Mouse (Mus musculus): ENCODE results near the gene Cnppd1.

Cnppd1 gene

GRCm38 (mm10) chr1:75142301-75143261 lies at the start of gene Cnppd1, which contains the start of gene Retreg2:
Gene Cnppd1, minus strand, starts transcription at chr1:75142711.
Gene Retreg2, plus strand, starts transcription at chr1:75142778.
- TF ChIP-seq GATA4 (IDR thresholded peaks at IDR 0.05; ENCODE audit: insufficient replicate concordance, low read length), result peak; percentile 89; the same call in 1 of the 2 replicates

GRCm38 (mm10) chr1:75191622-75192402 lies 49.3 kb upstream of the Cnppd1 start, which contains the start of the genes Ankzf1 and Atg9a:
Gene Ankzf1, plus strand, starts transcription at chr1:75192151.
Gene Atg9a, minus strand, starts transcription at chr1:75192196.
- no peak; the same call in 1 of the 2 replicates for TF ChIP-seq GATA4 (IDR thresholded peaks at IDR 0.05; ENCODE audit: insufficient replicate concordance, low read length)

DNA sequence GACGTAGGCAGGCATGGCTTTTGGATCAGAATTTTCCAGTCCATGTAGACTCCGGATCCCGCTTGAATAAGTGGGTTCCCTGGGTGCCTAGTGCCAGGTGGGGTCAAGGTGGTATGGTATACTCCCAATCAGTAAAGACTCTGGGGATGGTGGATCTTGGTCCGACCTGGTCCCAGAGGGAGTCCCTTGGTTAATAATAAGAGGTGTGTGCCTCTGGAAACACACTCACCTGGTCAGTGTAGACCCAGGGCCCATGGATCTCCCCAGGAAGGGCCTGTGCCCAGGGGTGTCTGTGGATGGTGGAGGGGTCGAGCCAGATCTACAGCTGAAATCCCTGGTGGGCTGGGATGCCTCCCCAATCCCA lies 48.7 kb upstream of the Cnppd1 start:
- no peak for TF ChIP-seq GATA4 (IDR thresholded peaks at IDR 0.05; ENCODE audit: insufficient replicate concordance, low read length)

DNA sequence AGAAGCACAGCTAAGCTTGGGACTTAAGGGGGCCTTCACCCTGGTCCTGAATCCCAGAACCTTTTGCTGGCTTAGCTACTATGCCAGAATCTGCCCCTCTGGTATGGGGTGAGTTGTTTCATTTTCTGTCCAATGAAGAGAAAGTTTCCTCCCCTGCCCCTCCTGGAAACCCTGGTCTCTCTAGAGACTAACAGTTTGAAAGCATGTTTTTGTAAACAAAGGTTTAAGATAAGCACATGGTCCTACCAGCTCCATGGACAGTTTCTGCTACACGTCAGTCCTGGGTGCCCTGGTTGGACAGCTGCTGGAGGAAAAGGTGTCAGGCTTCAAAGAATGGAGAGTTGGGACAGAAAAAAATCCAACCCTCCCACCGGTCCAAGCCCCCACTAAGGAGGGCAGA lies 48.1 kb upstream of the Cnppd1 start:
- no peak for TF ChIP-seq GATA4 (IDR thresholded peaks at IDR 0.05; ENCODE audit: insufficient replicate concordance, low read length)

DNA sequence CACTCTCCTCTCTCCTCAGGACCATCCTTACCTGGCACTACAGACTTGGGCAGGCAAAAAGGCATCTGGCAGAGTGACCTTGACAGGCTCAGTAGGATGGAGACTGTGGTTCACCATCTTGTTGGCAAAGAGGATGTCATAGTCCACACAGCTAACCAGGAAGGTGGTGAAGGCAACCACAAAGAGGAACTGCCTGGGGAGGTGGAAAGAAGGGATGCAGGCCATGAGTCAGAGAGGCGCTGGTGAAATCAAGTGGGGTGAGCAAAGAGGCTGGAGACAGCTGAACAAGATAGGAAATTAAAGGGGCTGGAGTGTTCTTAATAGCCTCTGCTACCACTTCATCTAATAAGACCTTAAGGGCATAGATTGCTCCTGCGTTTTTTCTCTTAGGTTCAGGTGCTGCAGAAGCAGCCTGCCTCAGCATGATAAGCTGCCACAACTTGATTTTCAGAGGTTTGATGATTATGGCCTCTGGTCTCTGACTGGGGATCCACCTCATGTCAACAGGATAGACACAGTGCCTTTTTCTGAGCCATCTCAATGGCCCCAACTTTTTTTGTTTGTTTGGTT lies 45.5 kb upstream of the Cnppd1 start:
- TF ChIP-seq GATA4 (IDR thresholded peaks at IDR 0.05; ENCODE audit: insufficient replicate concordance, low read length), result no peak

DNA sequence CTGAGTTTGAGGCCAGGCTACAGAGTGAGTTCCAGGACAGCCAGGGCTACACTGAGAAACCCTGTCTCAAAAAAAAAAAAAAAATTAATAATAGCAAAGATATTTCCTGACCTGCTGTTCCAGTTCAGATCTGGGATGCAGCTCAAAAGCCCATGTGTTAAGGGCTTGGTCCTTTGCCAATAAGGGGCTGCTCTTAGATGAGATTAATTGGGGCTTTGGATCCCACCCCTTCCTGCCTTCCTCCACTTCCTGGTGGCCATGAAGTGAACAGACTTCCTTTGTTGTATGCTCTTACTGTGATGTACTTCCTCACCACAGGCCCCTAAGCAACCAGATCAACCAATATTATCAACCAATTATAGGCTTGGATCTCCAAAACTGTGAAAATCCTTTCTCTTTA lies 44.6 kb upstream of the Cnppd1 start:
- TF ChIP-seq GATA4 (IDR thresholded peaks at IDR 0.05; ENCODE audit: insufficient replicate concordance, low read length), result no peak

DNA sequence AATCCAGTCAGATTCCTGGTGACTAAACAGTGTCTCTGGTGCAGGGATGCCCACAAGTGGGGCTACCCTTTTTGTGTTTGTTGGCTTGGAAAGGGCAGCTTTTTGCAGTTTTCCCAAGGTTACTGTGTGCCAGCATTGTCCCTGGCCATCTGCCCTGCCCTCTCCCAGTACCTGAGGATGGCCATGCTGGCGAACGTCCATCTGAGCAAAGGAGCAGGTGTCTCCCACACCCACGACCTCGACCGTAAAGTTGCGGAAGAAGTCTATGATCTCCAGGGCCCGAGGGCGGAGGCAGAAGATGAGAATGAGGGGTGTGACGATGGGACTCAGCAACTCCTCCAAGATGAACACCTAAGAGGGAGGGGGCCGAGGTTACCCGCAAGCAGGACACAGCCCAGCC lies 43.0 kb upstream of the Cnppd1 start:
- TF ChIP-seq GATA4 (IDR thresholded peaks at IDR 0.05; ENCODE audit: insufficient replicate concordance, low read length), result no peak

DNA sequence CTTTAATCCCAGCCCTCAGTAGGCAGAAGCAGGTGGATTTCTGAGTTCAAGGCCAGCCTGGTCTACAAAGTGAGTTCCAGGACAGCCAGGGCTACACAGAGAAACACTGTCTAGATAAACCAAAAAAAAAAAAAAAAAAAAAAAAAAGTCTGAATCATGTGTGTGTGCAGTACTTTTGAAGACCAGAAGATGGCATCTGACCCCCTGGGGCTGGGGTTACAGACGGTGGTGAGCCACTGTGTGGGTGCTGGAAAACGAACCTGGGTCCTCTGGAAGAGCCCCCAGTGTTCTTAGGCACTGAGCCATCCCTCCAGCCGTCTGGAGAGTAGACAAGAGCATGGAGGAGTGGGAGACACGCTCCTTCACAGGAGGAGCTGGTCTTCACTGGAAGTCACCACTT lies 39.6 kb upstream of the Cnppd1 start:
- TF ChIP-seq GATA4 (IDR thresholded peaks at IDR 0.05; ENCODE audit: insufficient replicate concordance, low read length), result no peak

- TF ChIP-seq GATA4 (IDR thresholded peaks at IDR 0.05; ENCODE audit: insufficient replicate concordance, low read length), result no peak
These were observed 38.9 kb upstream of the Cnppd1 start for GRCm38 (mm10) chr1:75181377-75181870.

- TF ChIP-seq GATA4 (IDR thresholded peaks at IDR 0.05; ENCODE audit: insufficient replicate concordance, low read length), result no peak
These were observed 38.2 kb upstream of the Cnppd1 start for GRCm38 (mm10) chr1:75180741-75181140.

DNA sequence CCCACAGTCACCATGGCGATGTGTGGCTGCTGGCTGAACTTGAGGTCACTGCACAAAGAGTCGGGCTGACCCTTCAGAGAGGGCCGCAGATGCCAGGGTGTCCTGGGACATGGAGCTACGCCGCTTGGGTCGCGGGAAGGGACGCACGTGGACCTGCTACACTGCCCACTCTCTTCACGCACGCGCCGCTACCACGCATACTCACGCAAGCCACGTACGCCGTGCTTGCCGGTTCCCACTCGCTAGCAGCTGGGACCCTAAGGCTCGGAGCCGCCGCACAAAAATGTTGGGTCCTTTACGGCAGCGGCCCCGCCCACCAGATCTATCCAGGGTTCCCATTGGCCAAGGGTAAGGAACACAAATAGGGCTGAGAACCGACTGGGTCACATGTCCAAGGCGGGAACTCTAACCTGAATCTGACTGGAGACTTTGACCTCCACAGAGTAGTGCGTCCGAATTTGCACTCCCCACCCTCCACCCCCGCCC lies 37.6 kb upstream of the Cnppd1 start, which contains the start of gene Abcb6:
Abcb6 (minus strand) TSS at position 288 of the 486 bp plus-strand sequence.
- TF ChIP-seq GATA4 (IDR thresholded peaks at IDR 0.05; ENCODE audit: insufficient replicate concordance, low read length), result no peak

GRCm38 (mm10) chr1:75179334-75180104 lies 37.0 kb upstream of the Cnppd1 start:
- TF ChIP-seq GATA4 (IDR thresholded peaks at IDR 0.05; ENCODE audit: insufficient replicate concordance, low read length), result no peak

- no peak for TF ChIP-seq GATA4 (IDR thresholded peaks at IDR 0.05; ENCODE audit: insufficient replicate concordance, low read length)
These were observed 26.3 kb upstream of the Cnppd1 start, which contains the start of gene Zfand2b for GRCm38 (mm10) chr1:75168472-75169464. Gene Zfand2b, plus strand, starts transcription at chr1:75168646.
